In genomic region chr5:110286446-110287083, GRCm38 (mm10) we compare ENCODE assay signal across 8 mouse cellular contexts. TPM values are rescaled to one million over a fixed set of nuclear protein-coding genes. Genes with fewer than 3 reads are reported as not detected.
A peak's percentile ranks its signal among the peaks of the same experiment; 100 is the strongest.
DNase-seq lines count a peak whose midpoint lies in the region; ATAC-seq lines count a peak whose summit lies in the region.

No protein-coding gene starts in this region.

- H3K27me3 ChIP-seq in kidney, embryonic 14.5 days (ENCODE audit: control insufficient read depth, insufficient read depth, low read length): peaks cover 9% of the 10 kb centered on the region; the same call in 1 of the 2 replicates
- no peaks in the 10 kb centered on the region; the same call in 1 of the 2 replicates for H3K27me3 ChIP-seq in hindbrain, embryonic 15.5 days
- H3K27me3 ChIP-seq in midbrain, embryonic 16.5 days (ENCODE audit: control insufficient read depth, insufficient read depth, low read depth, low read length): peaks cover 4% of the 10 kb centered on the region; the same call in 1 of the 2 replicates

- ATAC-seq in kidney, embryonic 14.5 days (ENCODE audit: low FRiP score, low TSS enrichment): no peak; the same call in 1 of the 2 replicates
- ATAC-seq in hindbrain, embryonic 15.5 days (ENCODE audit: low FRiP score, low read depth): no peak; the same call in 1 of the 2 replicates
- ATAC-seq in midbrain, embryonic 16.5 days: no peak; the same call in none of the 2 replicates

- H3K9ac ChIP-seq in kidney, embryonic 14.5 days (ENCODE audit: low read depth, low read length): peak overlapping the region; percentile 81
- H3K9ac ChIP-seq in hindbrain, embryonic 15.5 days: peak overlapping the region; percentile 59
- H3K9ac ChIP-seq in midbrain, embryonic 16.5 days (ENCODE audit: low read depth, low read length): peak overlapping the region; percentile 85

- peaks cover 6% of the 10 kb centered on the region for H3K4me1 ChIP-seq in kidney, embryonic 14.5 days (ENCODE audit: control insufficient read depth, insufficient read depth, low read length)
- H3K4me1 ChIP-seq in hindbrain, embryonic 15.5 days (replicated peaks): peaks cover 16% of the 10 kb centered on the region
- peaks cover 6% of the 10 kb centered on the region for H3K4me1 ChIP-seq in midbrain, embryonic 16.5 days (ENCODE audit: control insufficient read depth, insufficient read depth, low read length)

- H3K9me3 ChIP-seq in kidney, embryonic 14.5 days (ENCODE audit: control insufficient read depth, low read length): no peaks in the 10 kb centered on the region
- H3K9me3 ChIP-seq in hindbrain, embryonic 15.5 days: no peaks in the 10 kb centered on the region
- no peaks in the 10 kb centered on the region for H3K9me3 ChIP-seq in midbrain, embryonic 16.5 days (replicated peaks; ENCODE audit: control insufficient read depth, low read length, poor library complexity, severe bottlenecking)

- peaks cover 24% of the 10 kb centered on the region for H3K36me3 ChIP-seq in kidney, embryonic 14.5 days (ENCODE audit: control insufficient read depth, insufficient read depth, low read length)
- peaks cover 7% of the 10 kb centered on the region; the same call in 1 of the 2 replicates for H3K36me3 ChIP-seq in hindbrain, embryonic 15.5 days
- peaks cover 5% of the 10 kb centered on the region for H3K36me3 ChIP-seq in midbrain, embryonic 16.5 days (ENCODE audit: control insufficient read depth, insufficient read depth, low read length)

- H3K4me2 ChIP-seq in kidney, embryonic 14.5 days (replicated peaks; ENCODE audit: low read depth, low read length): peak overlapping the region; percentile 82
- peak overlapping the region; percentile 86 for H3K4me2 ChIP-seq in hindbrain, embryonic 15.5 days
- peak overlapping the region; percentile 96 for H3K4me2 ChIP-seq in midbrain, embryonic 16.5 days (ENCODE audit: low read length)

- peak overlapping the region; percentile 47; the same call in 1 of the 2 replicates for H3K27ac ChIP-seq in kidney, embryonic 14.5 days (ENCODE audit: low read depth, low read length)
- no peak overlapping the region for H3K27ac ChIP-seq in hindbrain, embryonic 15.5 days (replicated peaks)
- H3K27ac ChIP-seq in midbrain, embryonic 16.5 days (ENCODE audit: low read length): 0 out of 2 replicates have a peak overlapping the region, but pooled peaks have one; percentile 33

- DNase-seq in kidney, postnatal 10 days: no peak
- DNase-seq in adipocyte (ENCODE audit: low spot score): peak; percentile 16
- DNase-seq in ovary, postnatal 14 days (ENCODE audit: low spot score): no peak
- DNase-seq in urinary bladder, adult 18-20 months (ENCODE audit: low spot score in 2 of 2): no peak
- DNase-seq in embryo, embryonic 11 days: no peak

- peak overlapping the region; percentile 77 for H3K4me3 ChIP-seq in kidney, embryonic 14.5 days (ENCODE audit: low read length)
- peak overlapping the region; percentile 69 for H3K4me3 ChIP-seq in hindbrain, embryonic 15.5 days
- peak overlapping the region; percentile 83 for H3K4me3 ChIP-seq in midbrain, embryonic 16.5 days (ENCODE audit: low read depth, low read length)

- 5% methylated on average over 26 of the region's 31 CpGs for WGBS in kidney, embryonic 14.5 days
- WGBS in hindbrain, embryonic 15.5 days: 4% methylated on average over 31 of the region's 31 CpGs
- WGBS in midbrain, embryonic 16.5 days: 2% methylated on average over 23 of the region's 31 CpGs

RNA-seq across cellular contexts. Expression of gene Pole, which starts 0.5 kb away (rescaled TPM):
- 35.1 and 40.0 TPM in 2 replicates for polyA plus RNA-seq in kidney, embryonic 14.5 days (2014; fragmentation: Nextera tagmentation; extraction: Ambion mirVana)
- 8.3 and 10.1 TPM in 2 replicates for polyA plus RNA-seq in hindbrain, embryonic 15.5 days (2015; fragmentation: Nextera tagmentation; extraction: Ambion mirVana)
- polyA plus RNA-seq in midbrain, embryonic 16.5 days (2015; fragmentation: Nextera tagmentation; extraction: Ambion mirVana): 5.1 and 7.4 TPM in 2 replicates

RNA-seq across cellular contexts. Expression of gene Pxmp2, which starts 0.6 kb away (rescaled TPM):
- 14.1 and 16.4 TPM in 2 replicates for polyA plus RNA-seq in kidney, embryonic 14.5 days (2014; fragmentation: Nextera tagmentation; extraction: Ambion mirVana)
- polyA plus RNA-seq in hindbrain, embryonic 15.5 days (2015; fragmentation: Nextera tagmentation; extraction: Ambion mirVana): 11.9 TPM in 2 replicates
- polyA plus RNA-seq in midbrain, embryonic 16.5 days (2015; fragmentation: Nextera tagmentation; extraction: Ambion mirVana): 11.5 and 12.2 TPM in 2 replicates

RNA-seq across cellular contexts. Expression of gene Pgam5, which starts 16.9 kb away (rescaled TPM):
- 64.1 and 85.2 TPM in 2 replicates for polyA plus RNA-seq in kidney, embryonic 14.5 days (2014; fragmentation: Nextera tagmentation; extraction: Ambion mirVana)
- polyA plus RNA-seq in hindbrain, embryonic 15.5 days (2015; fragmentation: Nextera tagmentation; extraction: Ambion mirVana): 91.4 and 97.9 TPM in 2 replicates
- 105 and 107 TPM in 2 replicates for polyA plus RNA-seq in midbrain, embryonic 16.5 days (2015; fragmentation: Nextera tagmentation; extraction: Ambion mirVana)

RNA-seq across cellular contexts. Expression of gene Ankle2, which starts 55.8 kb away (rescaled TPM):
- 33.2 and 43.1 TPM in 2 replicates for polyA plus RNA-seq in kidney, embryonic 14.5 days (2014; fragmentation: Nextera tagmentation; extraction: Ambion mirVana)
- polyA plus RNA-seq in hindbrain, embryonic 15.5 days (2015; fragmentation: Nextera tagmentation; extraction: Ambion mirVana): 20.5 and 24.1 TPM in 2 replicates
- 18.7 and 24.1 TPM in 2 replicates for polyA plus RNA-seq in midbrain, embryonic 16.5 days (2015; fragmentation: Nextera tagmentation; extraction: Ambion mirVana)

RNA-seq across cellular contexts. Expression of gene P2rx2, which starts 56.4 kb away (rescaled TPM):
- 0.89 and 0.95 TPM in 2 replicates for polyA plus RNA-seq in kidney, embryonic 14.5 days (2014; fragmentation: Nextera tagmentation; extraction: Ambion mirVana)
- 10.2 and 10.7 TPM in 2 replicates for polyA plus RNA-seq in hindbrain, embryonic 15.5 days (2015; fragmentation: Nextera tagmentation; extraction: Ambion mirVana)
- 12.5 and 14.1 TPM in 2 replicates for polyA plus RNA-seq in midbrain, embryonic 16.5 days (2015; fragmentation: Nextera tagmentation; extraction: Ambion mirVana)
